Mouse (Mus musculus): ENCODE measurements around the gene Asphd1. TPM values are rescaled to one million over a fixed set of nuclear protein-coding genes. Genes with fewer than 3 reads are reported as not detected.

Asphd1 gene
- polyA plus RNA-seq, 1 experiment: 0.35 TPM

DNA sequence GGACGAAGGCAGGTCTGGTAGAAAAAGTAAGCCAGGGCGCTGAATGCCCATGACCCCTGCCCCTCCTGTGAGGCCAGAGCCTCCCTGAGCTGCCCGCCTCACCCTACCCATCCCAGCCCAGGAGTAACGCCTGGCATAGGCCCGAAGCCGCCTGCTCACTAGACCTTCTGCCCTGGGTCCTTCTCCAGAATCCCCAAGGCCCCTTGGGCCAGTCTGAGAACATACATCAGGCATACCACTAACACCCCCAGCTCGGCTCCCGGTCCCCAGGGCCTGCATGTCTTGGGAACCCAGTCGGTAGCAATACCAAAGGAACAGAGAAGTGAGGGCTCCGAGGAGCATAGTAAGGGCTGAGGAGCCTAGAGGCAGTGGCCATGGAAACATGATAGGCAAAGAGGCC is 756 bp downstream of the Asphd1 start:
- 88% methylated on average over 10 of the region's 10 CpGs for WGBS
- Histone ChIP-seq H3K4me1 (replicated peaks; ENCODE audit: control insufficient read depth, insufficient read depth, low read length) (peaks cover 11% of the 10 kb centered on the region), H3K27me3 (ENCODE audit: control insufficient read depth, insufficient read depth, low read length) (peaks cover 2% of the 10 kb centered on the region; the same call in 1 of the 2 replicates), H3K4me3 (ENCODE audit: control insufficient read depth, insufficient read depth, low read length) (no peak overlapping the region), H3K36me3 (ENCODE audit: control insufficient read depth, insufficient read depth, low read length) (no peaks in the 10 kb centered on the region), H3K27ac (ENCODE audit: control insufficient read depth, insufficient read depth, low read length) (no peak overlapping the region)
- TF ChIP-seq CTCF (IDR thresholded peaks at IDR 0.05; ENCODE audit: borderline replicate concordance, control insufficient read depth, extremely low read depth, insufficient read depth, low read length, poor library complexity): no peak
- no peak for TF ChIP-seq POLR2A (IDR thresholded peaks at IDR 0.05; ENCODE audit: control insufficient read depth, extremely low read depth, insufficient read depth, low read length, poor library complexity)
- DNase-seq: no peak

DNA sequence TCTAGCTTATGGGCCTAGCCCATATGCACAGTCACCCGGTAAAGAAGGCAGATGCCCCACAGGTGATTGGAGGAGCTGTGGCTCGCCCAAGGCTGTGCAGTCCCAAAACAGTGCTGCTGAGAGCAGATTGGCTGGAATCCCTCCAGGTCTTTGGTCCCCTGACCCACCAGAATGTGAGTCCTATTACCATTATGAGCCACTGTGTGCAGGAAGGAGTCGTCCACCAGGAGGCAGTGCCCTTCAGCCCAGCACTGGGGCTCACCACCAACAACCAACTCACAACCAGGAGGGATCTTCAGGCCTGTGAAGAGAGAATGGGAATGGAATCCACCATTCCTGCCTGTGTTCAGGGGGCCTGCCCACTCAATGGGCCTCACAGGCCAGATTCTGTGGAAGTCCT is 2.9 kb downstream of the Asphd1 start:
- peak; percentile 44 for DNase-seq

DNA sequence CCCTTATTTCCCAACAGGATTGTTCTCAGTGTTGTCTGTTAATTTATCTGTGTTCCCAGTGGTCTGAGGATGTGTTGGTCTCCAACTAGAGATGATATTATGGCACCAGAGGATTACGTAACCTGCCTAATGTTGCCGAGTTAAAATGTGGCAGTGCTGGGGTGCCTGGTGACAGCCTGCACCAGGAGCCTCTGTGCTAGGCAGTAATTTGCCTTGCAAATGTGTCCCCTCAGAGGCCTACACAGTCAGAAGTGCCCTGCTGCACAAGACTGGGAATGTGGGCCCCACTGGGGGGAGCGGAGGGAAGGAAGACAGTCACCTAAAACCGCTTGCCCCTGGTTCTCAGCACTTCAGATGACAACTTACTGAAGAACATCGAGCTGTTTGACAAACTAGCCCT is 7.6 kb downstream of the Asphd1 start:
- no peaks in the 10 kb centered on the region for H3K27me3 ChIP-seq (ENCODE audit: control insufficient read depth, insufficient read depth, low read length)
- no peak overlapping the region for H3K27ac ChIP-seq (ENCODE audit: control insufficient read depth, insufficient read depth, low read length)
- 91% methylated on average over 5 of the region's 5 CpGs for WGBS
- no peaks in the 10 kb centered on the region for H3K4me1 ChIP-seq (replicated peaks; ENCODE audit: control insufficient read depth, insufficient read depth, low read length)
- 0 out of 2 replicates have a peak, but pooled peaks cover 1% of the 10 kb centered on the region for H3K36me3 ChIP-seq (ENCODE audit: control insufficient read depth, insufficient read depth, low read length)
- no peak for DNase-seq
- no peak overlapping the region for H3K4me3 ChIP-seq (ENCODE audit: control insufficient read depth, insufficient read depth, low read length)
- no peak for TF ChIP-seq CTCF (IDR thresholded peaks at IDR 0.05; ENCODE audit: borderline replicate concordance, control insufficient read depth, extremely low read depth, insufficient read depth, low read length, poor library complexity)

More for the DNA sequence above, 2.9 kb downstream of the Asphd1 start:
- Histone ChIP-seq H3K27me3 (ENCODE audit: control insufficient read depth, insufficient read depth, low read length) (peaks cover 2% of the 10 kb centered on the region; the same call in 1 of the 2 replicates), H3K4me1 (replicated peaks; ENCODE audit: control insufficient read depth, insufficient read depth, low read length) (peaks cover 6% of the 10 kb centered on the region), H3K36me3 (ENCODE audit: control insufficient read depth, insufficient read depth, low read length) (no peaks in the 10 kb centered on the region), H3K4me3 (ENCODE audit: control insufficient read depth, insufficient read depth, low read length) (no peak overlapping the region), H3K27ac (ENCODE audit: control insufficient read depth, insufficient read depth, low read length) (no peak overlapping the region)
- peak; percentile 78 for TF ChIP-seq CTCF (IDR thresholded peaks at IDR 0.05; ENCODE audit: borderline replicate concordance, control insufficient read depth, extremely low read depth, insufficient read depth, low read length, poor library complexity)
- no peak for TF ChIP-seq POLR2A (IDR thresholded peaks at IDR 0.05; ENCODE audit: control insufficient read depth, extremely low read depth, insufficient read depth, low read length, poor library complexity)
- 72% methylated on average over 3 of the region's 3 CpGs for WGBS

DNA sequence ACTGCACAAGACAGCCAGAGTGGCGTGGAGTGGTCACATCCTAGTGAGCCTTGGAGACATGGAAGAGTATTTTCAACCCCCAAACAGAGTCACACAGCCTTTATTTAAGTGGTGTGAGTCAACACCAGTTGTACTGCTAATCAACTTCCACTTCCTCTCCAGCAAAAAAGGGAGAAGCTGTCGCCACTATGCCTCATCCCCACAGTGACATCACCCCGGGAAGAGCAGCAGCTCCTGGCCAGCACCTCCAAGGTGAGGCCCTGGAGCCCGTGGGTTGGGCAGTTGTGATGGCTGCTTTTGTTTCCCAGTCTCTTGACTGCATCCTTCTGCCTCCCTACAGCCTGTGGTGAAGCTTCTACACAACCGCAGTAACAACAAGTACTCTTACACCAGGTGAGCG is 8.2 kb downstream of the Asphd1 start:
- H3K27me3 ChIP-seq (ENCODE audit: control insufficient read depth, insufficient read depth, low read length): no peaks in the 10 kb centered on the region
- no peak overlapping the region for H3K4me3 ChIP-seq (ENCODE audit: control insufficient read depth, insufficient read depth, low read length)
- H3K36me3 ChIP-seq (ENCODE audit: control insufficient read depth, insufficient read depth, low read length): 0 out of 2 replicates have a peak, but pooled peaks cover 5% of the 10 kb centered on the region
- no peak for DNase-seq
- 90% methylated on average over 6 of the region's 6 CpGs for WGBS
- H3K4me1 ChIP-seq (replicated peaks; ENCODE audit: control insufficient read depth, insufficient read depth, low read length): no peaks in the 10 kb centered on the region
- no peak overlapping the region for H3K27ac ChIP-seq (ENCODE audit: control insufficient read depth, insufficient read depth, low read length)
- TF ChIP-seq CTCF (IDR thresholded peaks at IDR 0.05; ENCODE audit: borderline replicate concordance, control insufficient read depth, extremely low read depth, insufficient read depth, low read length, poor library complexity) (no peak), POLR2A (IDR thresholded peaks at IDR 0.05; ENCODE audit: control insufficient read depth, extremely low read depth, insufficient read depth, low read length, poor library complexity) (no peak)

DNA sequence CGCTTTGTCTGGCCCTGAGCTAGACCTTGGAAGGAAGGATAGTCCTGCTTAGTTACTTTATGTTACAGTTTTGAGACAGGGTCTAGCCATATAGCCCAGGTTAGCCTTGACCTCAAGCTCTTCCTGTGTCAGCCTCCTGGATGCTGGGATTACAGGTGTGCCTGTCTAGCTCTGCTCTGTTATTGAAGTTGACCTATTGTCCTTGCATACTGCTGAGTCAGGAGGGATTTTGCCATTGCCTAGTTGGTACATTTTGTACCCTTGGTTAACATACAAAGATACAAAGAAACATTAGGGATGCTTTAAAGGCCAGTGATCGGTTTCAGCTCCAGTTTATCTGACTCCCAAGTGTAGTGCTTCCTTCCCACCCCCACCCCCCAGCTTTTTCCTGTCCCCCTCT is 16.7 kb downstream of the Asphd1 start:
- no peaks in the 10 kb centered on the region for H3K27me3 ChIP-seq (ENCODE audit: control insufficient read depth, insufficient read depth, low read length)
- H3K36me3 ChIP-seq (ENCODE audit: control insufficient read depth, insufficient read depth, low read length): peaks cover 18% of the 10 kb centered on the region
- H3K4me3 ChIP-seq (ENCODE audit: control insufficient read depth, insufficient read depth, low read length): no peak overlapping the region
- 95% methylated on average over 2 of the region's 2 CpGs for WGBS
- TF ChIP-seq POLR2A (IDR thresholded peaks at IDR 0.05; ENCODE audit: control insufficient read depth, extremely low read depth, insufficient read depth, low read length, poor library complexity): no peak
- no peak for TF ChIP-seq CTCF (IDR thresholded peaks at IDR 0.05; ENCODE audit: borderline replicate concordance, control insufficient read depth, extremely low read depth, insufficient read depth, low read length, poor library complexity)
- DNase-seq: no peak
- H3K27ac ChIP-seq (ENCODE audit: control insufficient read depth, insufficient read depth, low read length): no peak overlapping the region
- peaks cover 5% of the 10 kb centered on the region for H3K4me1 ChIP-seq (replicated peaks; ENCODE audit: control insufficient read depth, insufficient read depth, low read length)

DNA sequence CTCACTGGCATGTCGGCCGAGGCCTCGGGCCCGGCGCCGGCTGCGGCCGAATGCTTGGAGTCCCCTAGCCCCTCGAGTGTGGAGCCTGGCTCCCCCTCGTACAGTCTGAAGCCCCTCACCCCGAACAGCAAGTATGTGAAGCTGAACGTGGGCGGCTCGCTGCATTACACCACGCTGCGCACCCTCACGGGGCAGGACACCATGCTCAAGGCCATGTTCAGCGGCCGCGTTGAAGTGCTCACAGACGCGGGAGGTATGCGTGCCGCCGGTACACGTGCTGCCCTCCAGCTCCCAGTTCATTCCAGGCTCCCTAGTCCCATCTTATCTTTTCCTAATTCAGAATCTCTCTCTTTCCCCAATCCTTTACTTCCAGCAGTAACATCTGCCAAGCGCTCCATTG is 20.3 kb downstream of the Asphd1 start:
- H3K36me3 ChIP-seq (ENCODE audit: control insufficient read depth, insufficient read depth, low read length): no peaks in the 10 kb centered on the region; the same call in 1 of the 2 replicates
- H3K27me3 ChIP-seq (ENCODE audit: control insufficient read depth, insufficient read depth, low read length): no peaks in the 10 kb centered on the region
- H3K4me1 ChIP-seq (replicated peaks; ENCODE audit: control insufficient read depth, insufficient read depth, low read length): peaks cover 6% of the 10 kb centered on the region
- under 1% methylated on average over 27 of the region's 27 CpGs for WGBS
- TF ChIP-seq POLR2A (IDR thresholded peaks at IDR 0.05; ENCODE audit: control insufficient read depth, extremely low read depth, insufficient read depth, low read length, poor library complexity): no peak
- TF ChIP-seq CTCF (IDR thresholded peaks at IDR 0.05; ENCODE audit: borderline replicate concordance, control insufficient read depth, extremely low read depth, insufficient read depth, low read length, poor library complexity): no peak; the same call in 1 of the 2 replicates
- H3K27ac ChIP-seq (ENCODE audit: control insufficient read depth, insufficient read depth, low read length): no peak overlapping the region
- no peak for DNase-seq
- H3K4me3 ChIP-seq (ENCODE audit: control insufficient read depth, insufficient read depth, low read length): peak overlapping the region; percentile 58
